Mouse (Mus musculus) ovary, postnatal 14 days (tissue): ENCODE data around the gene Plekhd1.
A peak's percentile ranks its signal among the peaks of the same experiment; 100 is the strongest.

Experiments
- DNase-seq: peaks from one replicate; pipeline ENCODE4 v3.0.0; 2022; ENCODE audit warnings: low spot score

The Plekhd1 gene

DNA sequence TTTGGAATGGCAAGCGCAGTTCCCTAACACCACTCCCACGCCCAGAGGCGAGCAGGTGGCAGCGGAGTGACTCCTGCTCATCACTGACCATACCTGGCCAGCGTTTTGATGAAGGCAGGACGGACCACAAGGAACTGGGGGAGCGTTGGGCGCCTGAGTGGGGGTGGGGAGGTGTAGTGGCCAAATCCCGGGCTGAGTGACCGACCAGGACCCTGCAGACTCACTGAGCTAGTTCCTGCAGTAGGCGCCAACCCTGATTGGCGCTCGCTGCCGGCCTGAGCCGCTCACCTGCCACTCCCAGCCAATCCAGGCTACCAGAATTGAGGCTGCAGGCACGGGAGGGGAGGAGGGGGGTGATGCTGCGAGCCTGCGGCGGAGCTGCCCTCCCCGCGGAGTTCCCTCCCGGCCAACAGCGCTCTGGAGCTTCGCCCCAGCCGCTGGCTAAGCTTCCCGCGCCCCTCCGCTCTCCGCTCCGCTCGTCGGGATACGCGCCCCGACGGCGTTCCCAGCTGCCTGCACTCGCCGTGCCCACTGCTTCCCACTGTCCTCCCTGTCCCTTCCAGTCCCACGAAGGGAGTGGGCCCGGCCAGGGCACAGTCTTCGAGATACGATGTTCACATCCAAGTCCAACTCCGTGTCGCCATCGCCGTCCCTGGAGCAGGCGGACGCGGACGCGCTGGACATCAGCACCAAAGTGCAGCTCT is at the start of gene Plekhd1:
TSS of gene Plekhd1 (plus strand) at position 323 of the 704 bp plus-strand sequence.
- peak; percentile 36 for DNase-seq

- DNase-seq = peak; percentile 50
These were observed 49.4 kb upstream of the Plekhd1 start for GRCm38 (mm10) chr12:80642725-80643692.

- DNase-seq = peak; percentile 85
These were observed 48.5 kb upstream of the Plekhd1 start, which contains the start of the genes Slc39a9 and Erh for GRCm38 (mm10) chr12:80643693-80644505. TSS of gene Slc39a9 (plus strand) at chr12:80643883. TSS of gene Erh (minus strand) at chr12:80644341.

- no peak for DNase-seq
These were observed 47.9 kb upstream of the Plekhd1 start for GRCm38 (mm10) chr12:80644506-80644868.

- DNase-seq = no peak
These were observed 46.0 kb upstream of the Plekhd1 start for GRCm38 (mm10) chr12:80646377-80646776.

- DNase-seq = peak; percentile 27
These were observed 38.3 kb upstream of the Plekhd1 start for GRCm38 (mm10) chr12:80653951-80654658.

DNA sequence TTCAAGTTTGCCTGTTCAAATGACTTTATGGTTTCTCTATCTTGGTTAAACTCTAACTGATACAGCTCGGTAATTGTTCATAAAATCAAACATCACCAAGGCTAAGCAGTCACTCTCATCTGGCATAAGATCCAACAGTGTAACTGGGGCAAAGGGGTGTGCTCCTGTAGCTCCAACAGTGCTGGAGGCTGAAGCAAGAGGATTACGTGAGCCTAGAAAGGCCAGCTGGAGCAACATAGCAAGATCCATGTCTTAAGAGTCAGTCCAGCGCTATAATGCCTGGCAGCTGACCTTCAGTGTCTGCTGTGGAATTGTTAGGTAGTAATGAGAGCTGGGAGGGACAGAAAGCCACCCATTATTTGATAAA is 37.7 kb upstream of the Plekhd1 start:
- no peak for DNase-seq

DNA sequence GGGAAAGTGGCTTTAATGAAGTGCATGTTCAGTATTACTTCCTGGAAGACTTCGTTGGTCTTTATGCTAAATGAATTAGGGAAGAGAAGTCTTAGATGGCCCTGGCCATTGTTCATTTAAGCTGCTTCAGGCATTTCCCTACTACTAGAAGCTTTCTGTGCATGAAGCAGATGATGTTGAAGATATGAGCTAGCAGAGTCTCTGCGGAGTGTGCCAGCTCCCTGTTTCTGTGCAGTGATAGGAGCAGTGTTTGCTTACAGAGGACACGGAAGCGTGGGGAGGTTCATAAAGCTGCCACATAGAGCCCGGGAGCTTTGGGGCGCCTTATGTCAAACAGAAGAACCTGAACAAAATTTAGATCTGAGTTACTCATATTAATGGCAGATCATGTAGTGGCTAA is 33.7 kb upstream of the Plekhd1 start:
- no peak for DNase-seq

GRCm38 (mm10) chr12:80662322-80662721 is 30.1 kb upstream of the Plekhd1 start:
- no peak for DNase-seq

DNA sequence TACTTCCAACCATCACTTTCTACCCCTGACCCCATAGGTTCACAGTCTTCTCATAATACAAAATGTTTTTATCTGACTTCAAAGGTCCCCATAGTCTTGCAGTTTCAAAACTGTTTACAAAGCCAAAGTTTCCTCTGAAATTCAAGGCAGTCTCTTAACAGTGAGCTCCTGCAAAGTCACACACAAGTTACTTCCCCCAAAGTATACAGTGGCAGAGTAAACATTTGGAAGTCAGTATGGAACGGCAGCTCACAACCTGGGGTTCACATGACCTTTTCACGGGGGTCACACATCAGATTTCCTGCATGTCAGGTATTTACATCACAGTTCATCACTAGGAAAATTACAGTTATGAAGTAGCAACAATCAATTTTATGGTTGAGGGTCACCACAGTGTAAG is 28.5 kb upstream of the Plekhd1 start:
- DNase-seq = no peak

DNA sequence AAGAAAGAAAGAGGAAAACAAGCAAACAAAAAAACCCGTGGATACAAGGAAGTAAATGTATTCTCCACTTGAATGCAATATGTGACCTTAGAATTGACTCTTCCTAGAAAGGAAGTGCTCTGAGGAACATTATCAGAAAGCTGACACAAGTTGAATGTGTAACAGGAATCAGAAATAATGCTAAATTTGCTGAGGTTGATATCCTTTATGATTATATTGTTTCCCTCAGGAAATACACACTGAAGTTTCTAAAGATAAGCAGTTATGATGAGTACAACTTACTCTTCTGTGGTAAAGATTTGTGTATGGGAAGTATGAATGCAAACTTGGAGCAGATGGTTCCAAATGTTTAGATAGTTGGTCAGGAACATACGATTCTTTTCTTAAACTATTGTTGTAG is 24.0 kb upstream of the Plekhd1 start:
- no peak for DNase-seq

DNA sequence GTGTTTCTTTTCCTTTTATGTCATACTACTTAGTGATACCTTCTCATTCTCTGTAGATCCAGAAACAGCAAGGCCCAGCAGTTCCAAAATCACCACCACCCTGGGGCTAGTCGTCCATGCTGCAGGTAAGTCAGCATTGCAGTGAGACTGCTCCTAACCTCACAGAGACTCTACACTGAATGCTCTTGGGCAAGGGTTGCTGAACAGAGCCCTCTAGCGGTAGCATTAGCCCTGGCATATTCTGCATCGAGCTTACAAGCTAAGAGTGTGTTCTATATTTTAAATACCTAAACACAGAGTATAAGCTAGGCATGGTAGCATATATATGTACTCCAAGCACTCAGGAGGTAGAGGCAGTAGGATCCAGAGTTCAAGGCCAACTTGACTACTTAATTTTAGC is 19.2 kb upstream of the Plekhd1 start:
- peak; percentile 42 for DNase-seq

DNA sequence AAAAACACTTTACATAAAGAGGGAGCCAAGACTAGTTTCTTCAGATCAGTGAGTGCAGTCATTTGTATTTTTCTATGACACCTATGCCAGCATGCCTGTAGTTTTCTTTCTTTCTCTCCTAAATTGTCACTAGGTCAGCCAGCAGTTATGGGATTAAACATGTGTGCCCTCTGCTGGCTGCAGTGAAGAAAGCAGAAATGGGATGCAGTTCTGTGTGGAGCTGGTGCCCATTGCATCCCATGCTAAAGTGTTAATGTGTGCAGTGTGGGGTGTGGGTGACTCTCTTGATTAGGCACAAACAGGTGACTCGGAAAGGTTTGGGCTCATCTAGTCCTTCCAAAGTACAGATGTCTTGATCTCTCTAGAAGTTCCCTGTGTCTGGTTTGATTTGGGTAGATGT is 11.1 kb upstream of the Plekhd1 start:
- DNase-seq = peak; percentile 21

DNA sequence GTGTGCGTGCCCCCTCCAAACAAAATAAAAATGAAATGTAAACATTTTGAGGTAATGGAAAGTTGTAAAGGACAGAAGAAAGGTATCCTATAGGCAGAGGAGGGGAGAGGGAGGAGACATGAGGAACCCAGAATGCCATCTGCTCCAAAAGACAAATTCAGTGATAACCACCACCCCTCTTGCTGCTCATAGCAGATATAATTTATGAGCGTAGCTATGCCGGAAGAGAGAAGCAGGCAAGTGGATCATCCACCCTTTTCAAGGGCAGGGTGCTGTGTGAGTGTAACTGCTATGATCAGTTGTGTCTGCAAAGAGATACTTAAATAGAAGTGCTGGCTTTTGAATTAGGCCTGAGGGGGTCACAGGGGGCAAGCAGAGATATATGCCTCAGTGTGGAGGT is 8.8 kb upstream of the Plekhd1 start:
- DNase-seq = no peak

GRCm38 (mm10) chr12:80684316-80684715 is 8.1 kb upstream of the Plekhd1 start:
- no peak for DNase-seq

DNA sequence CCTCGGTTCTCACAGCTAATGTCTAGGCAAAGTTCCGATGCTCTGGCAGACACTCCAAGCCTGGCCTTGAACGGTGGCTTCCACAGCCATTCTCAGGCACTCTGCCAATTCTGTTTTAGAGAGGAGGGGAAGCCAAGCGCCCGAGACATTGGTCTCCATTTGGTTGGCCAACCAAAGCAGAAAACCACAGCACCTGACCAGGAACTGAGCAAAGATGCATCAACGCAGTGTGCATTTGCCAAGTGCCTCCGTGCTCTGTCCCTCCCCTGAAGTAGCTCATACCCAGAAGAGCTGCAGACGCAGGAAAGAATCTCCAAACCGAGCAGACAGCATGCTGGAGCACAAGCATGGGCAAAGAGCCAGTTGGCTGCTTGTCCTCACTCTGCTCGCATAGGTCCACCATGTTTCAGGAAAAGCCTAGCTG is 4.6 kb upstream of the Plekhd1 start:
- peak; percentile 22 for DNase-seq

GRCm38 (mm10) chr12:80689696-80690095 is 2.7 kb upstream of the Plekhd1 start:
- DNase-seq = no peak

DNA sequence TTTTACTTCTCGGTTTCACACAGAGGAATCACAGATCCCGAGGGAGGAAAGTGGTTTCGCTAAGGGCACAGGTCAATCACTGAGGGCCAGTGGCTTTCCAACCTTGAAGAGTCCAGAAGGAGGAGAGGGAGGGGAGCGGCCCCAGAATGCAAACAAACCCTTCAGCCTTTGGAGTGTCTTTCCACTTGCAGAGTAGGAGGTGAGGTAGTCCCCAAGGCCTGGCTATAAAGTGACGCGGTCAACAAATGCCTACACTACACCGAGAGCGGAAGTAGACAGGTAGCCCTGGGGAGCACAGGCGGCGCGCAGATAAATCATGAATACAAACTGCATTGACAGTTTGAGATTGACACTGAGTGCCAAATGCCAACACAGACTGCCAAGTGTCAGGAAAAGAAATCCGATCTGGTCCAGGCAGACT is 710 bp upstream of the Plekhd1 start:
- no peak for DNase-seq

GRCm38 (mm10) chr12:80693700-80694099 is 1.3 kb downstream of the Plekhd1 start:
- no peak for DNase-seq

- DNase-seq = no peak
These were observed 2.6 kb downstream of the Plekhd1 start for GRCm38 (mm10) chr12:80695004-80695403.

DNA sequence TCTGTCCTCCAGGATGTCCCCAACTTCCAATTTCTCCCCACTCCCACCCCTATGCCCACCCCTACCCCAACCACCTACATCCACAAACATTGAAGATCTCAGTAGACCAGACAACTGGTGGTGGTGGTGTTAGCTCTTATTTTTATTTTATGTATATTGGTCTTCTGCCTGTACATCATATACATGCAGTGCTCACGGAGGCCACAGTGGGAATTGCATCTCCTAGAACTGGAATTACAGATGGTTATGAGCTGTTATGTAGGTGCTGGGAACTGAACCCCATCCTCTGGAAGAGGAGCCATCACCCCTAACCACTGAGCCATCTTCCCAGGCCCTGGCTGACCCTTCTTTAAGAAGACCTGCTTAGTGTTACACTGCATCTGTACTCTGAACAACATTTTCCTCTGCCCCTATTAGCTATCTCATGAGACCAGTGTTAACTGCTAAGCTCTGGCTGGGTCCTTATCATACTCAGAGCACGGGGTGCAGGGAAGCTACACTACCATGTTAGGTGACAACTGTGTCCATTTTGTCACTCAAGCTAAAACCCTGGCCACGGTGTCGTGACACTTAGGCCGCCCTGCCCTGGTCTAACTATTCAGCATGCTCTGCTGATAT is 6.2 kb downstream of the Plekhd1 start:
- no peak for DNase-seq
